Mouse (Mus musculus) heart, adult 9 months (tissue): ENCODE measurements at regions not wholly inside any gene's neighbourhood (a gene's known extent, or its start where the extent isn't known, plus 50 kb on each side); places are given as distances from the start of the nearest gene placed in this dataset.
"Not testable (repeated sequence)": the region's sequence is repeated elsewhere in the genome, so short reads cannot be mapped to it uniquely, and the experiment has no call there.

Experiments
- DNase-seq, 2 experiments: peaks; one replicate each; pipeline ENCODE4 v3.0.0; 2022; ENCODE audit warnings: low spot score in 2 of 2

- peak; percentile 28 to 50 for DNase-seq
Measured at GRCm38 (mm10) chr4:145774241-145774761, 94.3 kb upstream of the Zfp986 start.

GRCm38 (mm10) chr4:145774884-145775283, 93.7 kb upstream of the Zfp986 start:
- DNase-seq, result not testable (repeated sequence)

GRCm38 (mm10) chr4:145776531-145776930, 92.1 kb upstream of the Zfp986 start:
- DNase-seq, result not testable (repeated sequence)

GRCm38 (mm10) chr4:145781281-145781896, 87.2 kb upstream of the Zfp986 start:
- DNase-seq, result not testable (repeated sequence)

GRCm38 (mm10) chr4:145814674-145815073, 53.9 kb upstream of the Zfp986 start:
- not testable (repeated sequence) for DNase-seq
